Mouse (Mus musculus) erythroblast, embryonic 14.5 days (primary cell): Measurements from ENCODE around the gene Gm10272.

Experiments
- GATA1 ChIP-seq: IDR thresholded peaks from 2 replicates; pipeline ENCODE4 v1.6.1; 2012; ENCODE audit warnings: low read length, inconsistent platforms, mixed read lengths
- TAL1 ChIP-seq: IDR thresholded peaks from 3 replicates; pipeline ENCODE4 v1.6.1; 2012; ENCODE audit warnings: low read length, inconsistent platforms, mixed read lengths

DNA sequence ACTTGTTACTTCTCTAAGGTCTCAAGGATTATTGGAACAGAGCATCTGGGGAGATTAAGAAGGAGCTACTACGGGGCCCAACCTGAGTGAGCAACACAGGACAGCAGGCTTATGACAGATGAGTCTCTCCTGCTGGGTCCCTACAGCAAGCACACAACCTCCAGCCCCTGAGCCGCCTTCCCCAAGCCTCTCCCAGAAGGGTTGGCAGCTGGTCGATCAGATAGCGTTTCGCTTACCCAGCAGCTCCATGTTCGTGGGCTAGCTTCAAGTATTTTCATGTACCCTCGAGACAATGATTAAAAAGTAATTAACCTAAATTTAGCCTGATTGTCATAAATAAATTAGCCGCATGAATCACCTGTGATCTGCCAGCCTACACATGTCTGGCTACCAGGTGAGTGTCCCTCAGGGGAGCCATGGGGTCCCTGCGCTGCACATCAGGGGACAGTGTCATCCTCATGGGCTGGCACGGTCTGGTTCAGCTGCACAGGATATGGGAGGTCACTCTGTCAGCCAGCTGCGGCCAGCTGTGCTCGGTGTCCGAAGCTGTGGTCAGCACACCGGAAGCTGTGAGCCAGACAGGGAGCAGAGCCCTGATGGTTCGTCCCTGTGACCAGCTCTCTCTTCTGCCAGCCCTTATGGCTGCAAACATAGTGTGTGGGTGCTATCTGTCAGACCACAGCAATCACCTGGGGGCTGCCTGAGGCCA is 48.0 kb upstream of the Gm10272 start:
- TF ChIP-seq TAL1 (no peak), GATA1 (no peak)
